13 mouse cellular contexts compared by ENCODE assay signal in the genomic region with DNA sequence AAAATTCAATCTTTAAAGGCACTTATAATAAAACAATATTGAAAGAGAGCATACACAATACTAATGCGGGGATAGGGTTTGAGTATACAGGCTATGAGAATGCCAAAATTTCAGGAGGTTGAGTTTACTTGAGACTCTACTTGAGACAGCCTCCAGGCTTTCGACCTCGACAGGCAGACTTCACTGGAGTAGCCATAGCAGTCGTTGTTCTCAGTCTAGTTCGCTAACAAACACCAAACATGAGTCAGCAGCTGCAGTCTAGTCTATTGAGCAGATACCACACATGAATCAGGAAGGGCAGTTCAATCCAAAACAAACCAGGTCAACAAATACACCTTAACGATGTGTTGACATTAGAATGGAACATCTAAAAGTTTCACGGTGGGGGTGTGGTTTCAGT. TPM values are rescaled to one million over a fixed set of nuclear protein-coding genes. Genes with fewer than 3 reads are reported as not detected.
"Had no signal": no experiment of that assay in that cellular context is flagged by ENCODE, and none has a peak within 500 bp of the region (broad histone marks: within the 10 kb centered on the region; RNA-seq: fewer than 3 reads in every experiment).

No protein-coding gene starts in this region.

RNA-seq across cellular contexts. Expression of gene Vmn2r111, which starts 52.8 kb away (rescaled TPM):
- total RNA-seq: neutrophil, adult 5-6 weeks had no signal
- polyA plus RNA-seq: neural tube, embryonic 13.5 days; neural tube, embryonic 14.5 days; neural tube, embryonic 15.5 days; small intestine, adult 2 months; spleen, adult 2 months; stomach, embryonic 14.5 days; stomach, embryonic 15.5 days; stomach, embryonic 16.5 days; stomach, postnatal 0 days; thymus, adult 2 months; thymus, postnatal 0 days; urinary bladder, adult 2 months had no signal
